Mouse (Mus musculus): ENCODE data around the gene Mettl27. TPM values are rescaled to one million over a fixed set of nuclear protein-coding genes. Genes with fewer than 3 reads are reported as not detected.

The Mettl27 gene
- polyA plus RNA-seq, 1 experiment from 2014 or later: 17.3 TPM

- Histone ChIP-seq H3K9ac (replicated peaks) (peak within 1 kb of the TSS; percentile 75), H3K27ac (ENCODE audit: low read depth) (peak within 1 kb of the TSS; percentile 95), H3K9me3 (ENCODE audit: low read length) (no peaks in the 10 kb centered on the region), H3K27me3 (ENCODE audit: insufficient read depth, low read length) (no peaks in the 10 kb centered on the region), H3K4me3 (ENCODE audit: low read depth, low read length) (peak within 1 kb of the TSS; percentile 55), H3K4me1 (ENCODE audit: insufficient read depth) (peaks cover 23% of the 10 kb centered on the region), H3K36me3 (replicated peaks; ENCODE audit: insufficient read depth, low read length) (no peaks in the 10 kb centered on the region), H3K4me2 (ENCODE audit: low read depth, low read length) (peak within 1 kb of the TSS; percentile 60)
- TF ChIP-seq EP300 (IDR thresholded peaks at IDR 0.05; ENCODE audit: low read depth) (peak; percentile 86), CTCF (IDR thresholded peaks at IDR 0.05; ENCODE audit: low read depth) (no peak)
- ATAC-seq (peak; percentile 54), DNase-seq (peak; percentile 82)
- WGBS (ENCODE audit: insufficient replicate concordance): 51% methylated on average over 8 of the region's 8 CpGs
These were observed 16.9 kb upstream of the Mettl27 start, which contains the start of gene Cldn13 for GRCm38 (mm10) chr5:134915311-134915710. TSS of gene Cldn13 (minus strand) at chr5:134915526.

- 42% methylated on average over 16 of the region's 16 CpGs for WGBS (ENCODE audit: insufficient replicate concordance)
- peak overlapping the region; percentile 93 for H3K27ac ChIP-seq (ENCODE audit: low read depth)
- H3K9ac ChIP-seq (replicated peaks): peak overlapping the region; percentile 48
- peaks cover 33% of the 10 kb centered on the region for H3K4me1 ChIP-seq (ENCODE audit: insufficient read depth)
- H3K36me3 ChIP-seq (replicated peaks; ENCODE audit: insufficient read depth, low read length): no peaks in the 10 kb centered on the region
- ATAC-seq (no peak), DNase-seq (peak; percentile 88)
- peak overlapping the region; percentile 57 for H3K4me2 ChIP-seq (ENCODE audit: low read depth, low read length)
- TF ChIP-seq EP300 (IDR thresholded peaks at IDR 0.05; ENCODE audit: low read depth): no peak
- TF ChIP-seq CTCF (IDR thresholded peaks at IDR 0.05; ENCODE audit: low read depth): peak; percentile 95
- no peaks in the 10 kb centered on the region for H3K27me3 ChIP-seq (ENCODE audit: insufficient read depth, low read length)
- no peak overlapping the region for H3K4me3 ChIP-seq (ENCODE audit: low read depth, low read length)
- H3K9me3 ChIP-seq (ENCODE audit: low read length): no peaks in the 10 kb centered on the region
These were observed 13.9 kb upstream of the Mettl27 start for GRCm38 (mm10) chr5:134918071-134918832.

- Histone ChIP-seq H3K27me3 (ENCODE audit: insufficient read depth, low read length) (no peaks in the 10 kb centered on the region), H3K4me2 (ENCODE audit: low read depth, low read length) (peak overlapping the region; percentile 16), H3K36me3 (replicated peaks; ENCODE audit: insufficient read depth, low read length) (no peaks in the 10 kb centered on the region), H3K27ac (ENCODE audit: low read depth) (peak overlapping the region; percentile 93), H3K9me3 (ENCODE audit: low read length) (no peaks in the 10 kb centered on the region), H3K4me1 (ENCODE audit: insufficient read depth) (peaks cover 33% of the 10 kb centered on the region), H3K4me3 (ENCODE audit: low read depth, low read length) (no peak overlapping the region), H3K9ac (replicated peaks) (no peak overlapping the region)
- TF ChIP-seq EP300 (IDR thresholded peaks at IDR 0.05; ENCODE audit: low read depth) (peak; percentile 98), CTCF (IDR thresholded peaks at IDR 0.05; ENCODE audit: low read depth) (no peak)
- WGBS (ENCODE audit: insufficient replicate concordance): 42% methylated on average over 3 of the region's 3 CpGs
- DNase-seq: peak; percentile 74
- peak; percentile 87 for ATAC-seq
These were observed 13.1 kb upstream of the Mettl27 start for GRCm38 (mm10) chr5:134919097-134919496.

GRCm38 (mm10) chr5:134920106-134920687 lies 12.0 kb upstream of the Mettl27 start:
- no peak for TF ChIP-seq CTCF (IDR thresholded peaks at IDR 0.05; ENCODE audit: low read depth)
- peak; percentile 90 for TF ChIP-seq EP300 (IDR thresholded peaks at IDR 0.05; ENCODE audit: low read depth)
- H3K4me2 ChIP-seq (ENCODE audit: low read depth, low read length): peak overlapping the region; percentile 16
- peak; percentile 47 for DNase-seq
- no peaks in the 10 kb centered on the region for H3K36me3 ChIP-seq (replicated peaks; ENCODE audit: insufficient read depth, low read length)
- no peak overlapping the region for H3K4me3 ChIP-seq (ENCODE audit: low read depth, low read length)
- H3K27me3 ChIP-seq (ENCODE audit: insufficient read depth, low read length): no peaks in the 10 kb centered on the region
- WGBS (ENCODE audit: insufficient replicate concordance): 61% methylated on average over 6 of the region's 6 CpGs
- no peak for ATAC-seq
- H3K9ac ChIP-seq (replicated peaks): peak overlapping the region; percentile 53
- no peaks in the 10 kb centered on the region for H3K9me3 ChIP-seq (ENCODE audit: low read length)
- H3K27ac ChIP-seq (ENCODE audit: low read depth): peak overlapping the region; percentile 93
- peaks cover 33% of the 10 kb centered on the region for H3K4me1 ChIP-seq (ENCODE audit: insufficient read depth)

- peaks cover 30% of the 10 kb centered on the region for H3K4me1 ChIP-seq (ENCODE audit: insufficient read depth)
- DNase-seq: peak; percentile 66
- no peaks in the 10 kb centered on the region for H3K36me3 ChIP-seq (replicated peaks; ENCODE audit: insufficient read depth, low read length)
- peak; percentile 24; the same call in 1 of the 2 replicates for ATAC-seq
- H3K27ac ChIP-seq (ENCODE audit: low read depth): peak overlapping the region; percentile 93
- WGBS (ENCODE audit: insufficient replicate concordance): 55% methylated on average over 8 of the region's 8 CpGs
- H3K27me3 ChIP-seq (ENCODE audit: insufficient read depth, low read length): no peaks in the 10 kb centered on the region
- H3K4me2 ChIP-seq (ENCODE audit: low read depth, low read length): peak overlapping the region; percentile 16
- no peak overlapping the region for H3K4me3 ChIP-seq (ENCODE audit: low read depth, low read length)
- no peak for TF ChIP-seq CTCF (IDR thresholded peaks at IDR 0.05; ENCODE audit: low read depth)
- peak; percentile 96 for TF ChIP-seq EP300 (IDR thresholded peaks at IDR 0.05; ENCODE audit: low read depth)
- peak overlapping the region; percentile 53 for H3K9ac ChIP-seq (replicated peaks)
- no peaks in the 10 kb centered on the region for H3K9me3 ChIP-seq (ENCODE audit: low read length)
These were observed 11.1 kb upstream of the Mettl27 start for GRCm38 (mm10) chr5:134921106-134921505.

GRCm38 (mm10) chr5:134923141-134923540 lies 9.0 kb upstream of the Mettl27 start:
- no peak overlapping the region for H3K4me3 ChIP-seq (ENCODE audit: low read depth, low read length)
- H3K36me3 ChIP-seq (replicated peaks; ENCODE audit: insufficient read depth, low read length): no peaks in the 10 kb centered on the region
- no peaks in the 10 kb centered on the region for H3K9me3 ChIP-seq (ENCODE audit: low read length)
- ATAC-seq (no peak), DNase-seq (no peak)
- H3K9ac ChIP-seq (replicated peaks): no peak overlapping the region
- H3K27ac ChIP-seq (ENCODE audit: low read depth): no peak overlapping the region
- WGBS (ENCODE audit: insufficient replicate concordance): 66% methylated on average over 6 of the region's 6 CpGs
- TF ChIP-seq CTCF (IDR thresholded peaks at IDR 0.05; ENCODE audit: low read depth): no peak
- no peak for TF ChIP-seq EP300 (IDR thresholded peaks at IDR 0.05; ENCODE audit: low read depth)
- no peak overlapping the region for H3K4me2 ChIP-seq (ENCODE audit: low read depth, low read length)
- peaks cover 27% of the 10 kb centered on the region for H3K4me1 ChIP-seq (ENCODE audit: insufficient read depth)
- H3K27me3 ChIP-seq (ENCODE audit: insufficient read depth, low read length): no peaks in the 10 kb centered on the region
